Mouse (Mus musculus) forebrain, embryonic 15.5 days (tissue): ENCODE data around the gene Plppr3. TPM values are rescaled to one million over a fixed set of nuclear protein-coding genes. Genes with fewer than 3 reads are reported as not detected.

Source experiments
- ATAC-seq: fragments of 200-750 bp; cut with Nextera tagmentation; replicated peaks from 2 replicates; pipeline ENCODE4 v1.8.0; 2017; ENCODE audit warnings: mild to moderate bottlenecking, moderate TSS enrichment, moderate library complexity
- H3K27ac ChIP-seq: fragments of 300-500 bp; sonication (generic); replicated peaks from 2 replicates; pipeline ENCODE4 v1.5.1; 2015; ENCODE audit warnings: mild to moderate bottlenecking, inconsistent platforms
- H3K27me3 ChIP-seq: fragments of 300-500 bp; sonication (generic); 2 replicates; pipeline ENCODE4 v1.6.1; 2015; ENCODE audit warnings: inconsistent platforms
- H3K36me3 ChIP-seq: fragments of 300-500 bp; sonication (generic); 2 replicates; pipeline ENCODE4 v1.6.1; 2015; ENCODE audit warnings: mild to moderate bottlenecking, inconsistent platforms
- H3K4me1 ChIP-seq: fragments of 300-500 bp; sonication (generic); 2 replicates; pipeline ENCODE4 v1.6.1; 2015; ENCODE audit warnings: inconsistent platforms
- H3K4me2 ChIP-seq: fragments of 300-500 bp; sonication (generic); replicated peaks from 2 replicates; pipeline ENCODE4 v1.6.1; 2015; ENCODE audit warnings: mild to moderate bottlenecking, inconsistent platforms
- H3K4me3 ChIP-seq: fragments of 300-500 bp; sonication (generic); 2 replicates; pipeline ENCODE4 v1.5.1; 2015; ENCODE audit warnings: mild to moderate bottlenecking, inconsistent platforms
- H3K9ac ChIP-seq: fragments of 300-500 bp; sonication (generic); replicated peaks from 2 replicates; pipeline ENCODE4 v1.6.1; 2015; ENCODE audit warnings: mild to moderate bottlenecking, inconsistent platforms
- H3K9me3 ChIP-seq: fragments of 300-500 bp; sonication (generic); 2 replicates; pipeline ENCODE4 v1.6.1; 2016; ENCODE audit warnings: inconsistent platforms
- WGBS: fragments of 180-500 bp; shearing (Covaris S2); methylation state at CpG from one replicate; pipeline ENCODE4 v1.1.7; 2015; ENCODE audit warnings: mixed read lengths; 5-methylcytosine and 5-hydroxymethylcytosine counted together
- polyA plus RNA-seq: library from polyadenylated mRNA; unstranded; fragments of >200 nt; fragmentation: Nextera tagmentation; extraction: Ambion mirVana; gene quantifications from 2 replicates; pipeline ENCODE4 v1.2.1, GENCODE M21; 2015

The Plppr3 gene
- polyA plus RNA-seq, 1 experiment from 2014 or later = 410 TPM

- 0 out of 2 replicates have a peak overlapping the region, but pooled peaks have one; percentile 17 for H3K27ac ChIP-seq
- H3K4me1 ChIP-seq = peaks cover 40% of the 10 kb centered on the region
- no peak for ATAC-seq
- 79% methylated on average over 23 of the region's 23 CpGs for WGBS
- no peak overlapping the region for H3K4me3 ChIP-seq
- no peak overlapping the region for H3K9ac ChIP-seq
- H3K9me3 ChIP-seq = no peaks in the 10 kb centered on the region
- H3K27me3 ChIP-seq = no peaks in the 10 kb centered on the region
- H3K36me3 ChIP-seq = peaks cover 79% of the 10 kb centered on the region
- H3K4me2 ChIP-seq = no peak overlapping the region
Measured at GRCm38 (mm10) chr10:79862049-79862788, 12.2 kb downstream of the Plppr3 start.

- no peak overlapping the region for H3K4me3 ChIP-seq
- H3K27me3 ChIP-seq = no peaks in the 10 kb centered on the region
- H3K9me3 ChIP-seq = no peaks in the 10 kb centered on the region
- peaks cover 71% of the 10 kb centered on the region for H3K36me3 ChIP-seq
- H3K27ac ChIP-seq = no peak overlapping the region
- H3K4me1 ChIP-seq = peaks cover 48% of the 10 kb centered on the region
- WGBS = 81% methylated on average over 25 of the region's 25 CpGs
- no peak overlapping the region for H3K4me2 ChIP-seq
- ATAC-seq = no peak
- H3K9ac ChIP-seq = no peak overlapping the region
Measured at GRCm38 (mm10) chr10:79861230-79862048, 13.0 kb downstream of the Plppr3 start.

- no peak for ATAC-seq
- H3K27me3 ChIP-seq = no peaks in the 10 kb centered on the region
- H3K9ac ChIP-seq = no peak overlapping the region
- no peak overlapping the region for H3K4me3 ChIP-seq
- H3K4me2 ChIP-seq = no peak overlapping the region
- H3K4me1 ChIP-seq = peaks cover 55% of the 10 kb centered on the region
- 0 out of 2 replicates have a peak overlapping the region, but pooled peaks have one; percentile 100 for H3K27ac ChIP-seq
- 91% methylated on average over 26 of the region's 26 CpGs for WGBS
- H3K9me3 ChIP-seq = no peaks in the 10 kb centered on the region
- H3K36me3 ChIP-seq = peaks cover 60% of the 10 kb centered on the region
Measured at GRCm38 (mm10) chr10:79860079-79860911, 14.1 kb downstream of the Plppr3 start.

GRCm38 (mm10) chr10:79859116-79859515, 15.3 kb downstream of the Plppr3 start:
- Histone ChIP-seq H3K4me1 (peaks cover 47% of the 10 kb centered on the region), H3K4me3 (no peak overlapping the region), H3K27ac (peak overlapping the region; percentile 100; the same call in 1 of the 2 replicates), H3K9me3 (no peaks in the 10 kb centered on the region), H3K27me3 (no peaks in the 10 kb centered on the region), H3K36me3 (peaks cover 53% of the 10 kb centered on the region), H3K9ac (no peak overlapping the region), H3K4me2 (peak overlapping the region; percentile 91; the same call in 1 of the 2 replicates)
- no peak for ATAC-seq
- 83% methylated on average over 11 of the region's 11 CpGs for WGBS

- Histone ChIP-seq H3K9me3 (no peaks in the 10 kb centered on the region), H3K4me2 (peak overlapping the region; percentile 91), H3K36me3 (peaks cover 49% of the 10 kb centered on the region), H3K9ac (peak overlapping the region; percentile 98; the same call in 1 of the 2 replicates), H3K4me1 (peaks cover 50% of the 10 kb centered on the region), H3K27ac (peak overlapping the region; percentile 100), H3K4me3 (peak overlapping the region; percentile 99), H3K27me3 (no peaks in the 10 kb centered on the region)
- WGBS = 46% methylated on average over 17 of the region's 17 CpGs
- ATAC-seq = 0 out of 2 replicates have a peak, but pooled peaks have one; percentile 7
Measured at GRCm38 (mm10) chr10:79858416-79859074, 15.9 kb downstream of the Plppr3 start.

GRCm38 (mm10) chr10:79857894-79858293, 16.5 kb downstream of the Plppr3 start:
- Histone ChIP-seq H3K27me3 (no peaks in the 10 kb centered on the region), H3K9ac (peak overlapping the region; percentile 98), H3K4me1 (peaks cover 56% of the 10 kb centered on the region), H3K36me3 (peaks cover 43% of the 10 kb centered on the region), H3K9me3 (no peaks in the 10 kb centered on the region), H3K27ac (peak overlapping the region; percentile 100), H3K4me2 (peak overlapping the region; percentile 91), H3K4me3 (peak overlapping the region; percentile 99)
- WGBS = 67% methylated on average over 2 of the region's 2 CpGs
- no peak for ATAC-seq

GRCm38 (mm10) chr10:79857452-79857811, 17.0 kb downstream of the Plppr3 start:
- Histone ChIP-seq H3K4me3 (peak overlapping the region; percentile 99), H3K27me3 (no peaks in the 10 kb centered on the region), H3K36me3 (peaks cover 38% of the 10 kb centered on the region), H3K27ac (peak overlapping the region; percentile 100), H3K9me3 (no peaks in the 10 kb centered on the region), H3K4me2 (peak overlapping the region; percentile 91), H3K9ac (peak overlapping the region; percentile 98), H3K4me1 (peaks cover 61% of the 10 kb centered on the region)
- no peak for ATAC-seq
- WGBS = 16% methylated on average over 4 of the region's 4 CpGs

GRCm38 (mm10) chr10:79856704-79857451, 17.6 kb downstream of the Plppr3 start:
- H3K27ac ChIP-seq = peak overlapping the region; percentile 100
- H3K4me3 ChIP-seq = peak overlapping the region; percentile 99
- peak overlapping the region; percentile 98 for H3K9ac ChIP-seq
- no peaks in the 10 kb centered on the region for H3K27me3 ChIP-seq
- H3K36me3 ChIP-seq = peaks cover 32% of the 10 kb centered on the region
- H3K4me2 ChIP-seq = peak overlapping the region; percentile 91
- no peak for ATAC-seq
- peaks cover 66% of the 10 kb centered on the region for H3K4me1 ChIP-seq
- WGBS = 44% methylated on average over 7 of the region's 7 CpGs
- H3K9me3 ChIP-seq = no peaks in the 10 kb centered on the region

GRCm38 (mm10) chr10:79856280-79856679, 18.2 kb downstream of the Plppr3 start:
- Histone ChIP-seq H3K9ac (peak overlapping the region; percentile 98), H3K36me3 (peaks cover 26% of the 10 kb centered on the region), H3K4me3 (peak overlapping the region; percentile 99), H3K4me2 (peak overlapping the region; percentile 91), H3K27me3 (no peaks in the 10 kb centered on the region), H3K9me3 (no peaks in the 10 kb centered on the region), H3K27ac (peak overlapping the region; percentile 100), H3K4me1 (peaks cover 72% of the 10 kb centered on the region)
- WGBS = 31% methylated on average over 6 of the region's 6 CpGs
- no peak for ATAC-seq

GRCm38 (mm10) chr10:79855558-79856184, 18.8 kb downstream of the Plppr3 start:
- peaks cover 20% of the 10 kb centered on the region for H3K36me3 ChIP-seq
- H3K27ac ChIP-seq = peak overlapping the region; percentile 100
- ATAC-seq = no peak
- H3K4me3 ChIP-seq = peak overlapping the region; percentile 99
- H3K9me3 ChIP-seq = no peaks in the 10 kb centered on the region
- H3K9ac ChIP-seq = peak overlapping the region; percentile 98
- WGBS = 3% methylated on average over 10 of the region's 10 CpGs
- H3K4me1 ChIP-seq = peaks cover 75% of the 10 kb centered on the region
- peak overlapping the region; percentile 91 for H3K4me2 ChIP-seq
- no peaks in the 10 kb centered on the region for H3K27me3 ChIP-seq
